Mouse (Mus musculus) activated CD4-positive, CD25-positive, alpha-beta regulatory T cell, adult 4 months (primary cell): ENCODE data around the gene Tnfrsf4. TPM values are rescaled to one million over a fixed set of nuclear protein-coding genes. Genes with fewer than 3 reads are reported as not detected.

ENCODE experiments used
- ATAC-seq: one replicate; pipeline ENCODE4 v1.8.0; 2017
- polyA plus RNA-seq, 2 experiments: library from polyadenylated mRNA; unstranded; fragments of 100-300 nt; shearing (Covaris generic); gene quantifications; one replicate each; pipeline ENCODE4 v1.2.1; 2017

Tnfrsf4 gene
- 100 to 1,000 TPM; 802 to 961 TPM for polyA plus RNA-seq

DNA sequence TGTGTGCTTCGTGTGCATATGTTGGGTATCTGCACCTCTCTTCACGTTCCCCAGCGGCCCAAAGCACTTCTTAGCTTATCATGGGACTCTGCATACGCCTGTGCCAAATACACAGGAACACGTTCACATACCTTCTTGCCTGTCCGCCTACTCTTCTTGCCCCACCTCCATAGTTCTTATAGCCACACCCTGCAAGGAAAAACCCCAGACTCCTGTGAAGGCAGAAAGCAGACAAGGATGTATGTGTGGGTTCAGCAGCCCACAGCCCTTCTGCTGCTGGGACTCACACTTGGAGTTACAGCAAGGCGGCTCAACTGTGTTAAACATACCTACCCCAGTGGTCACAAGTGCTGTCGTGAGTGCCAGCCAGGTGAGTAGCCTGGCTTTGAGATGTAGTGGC lies at the start of gene Tnfrsf4:
Tnfrsf4 (plus strand) TSS at position 207 of the 400 bp plus-strand sequence.
- ATAC-seq, result peak; percentile 87

DNA sequence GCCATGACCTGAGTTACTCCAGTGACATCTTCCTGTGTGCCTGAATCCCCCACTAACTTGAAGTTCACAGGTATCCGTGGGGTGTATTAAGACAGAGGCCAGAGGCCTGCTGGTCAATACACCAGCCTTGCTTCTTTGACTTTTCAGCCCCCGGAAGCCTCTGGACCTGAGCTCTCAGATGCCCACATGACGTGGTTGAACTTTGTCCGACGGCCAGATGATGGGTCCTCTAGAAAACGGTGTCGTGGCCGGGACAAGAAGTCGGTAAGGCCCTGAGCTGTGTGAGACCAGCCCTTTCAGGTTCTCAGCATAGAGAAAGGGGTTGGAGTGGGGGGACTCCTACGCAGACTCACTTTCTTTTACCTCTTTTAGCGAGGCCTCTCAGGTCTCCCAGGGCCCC lies 49.2 kb upstream of the Tnfrsf4 start:
- no peak for ATAC-seq

DNA sequence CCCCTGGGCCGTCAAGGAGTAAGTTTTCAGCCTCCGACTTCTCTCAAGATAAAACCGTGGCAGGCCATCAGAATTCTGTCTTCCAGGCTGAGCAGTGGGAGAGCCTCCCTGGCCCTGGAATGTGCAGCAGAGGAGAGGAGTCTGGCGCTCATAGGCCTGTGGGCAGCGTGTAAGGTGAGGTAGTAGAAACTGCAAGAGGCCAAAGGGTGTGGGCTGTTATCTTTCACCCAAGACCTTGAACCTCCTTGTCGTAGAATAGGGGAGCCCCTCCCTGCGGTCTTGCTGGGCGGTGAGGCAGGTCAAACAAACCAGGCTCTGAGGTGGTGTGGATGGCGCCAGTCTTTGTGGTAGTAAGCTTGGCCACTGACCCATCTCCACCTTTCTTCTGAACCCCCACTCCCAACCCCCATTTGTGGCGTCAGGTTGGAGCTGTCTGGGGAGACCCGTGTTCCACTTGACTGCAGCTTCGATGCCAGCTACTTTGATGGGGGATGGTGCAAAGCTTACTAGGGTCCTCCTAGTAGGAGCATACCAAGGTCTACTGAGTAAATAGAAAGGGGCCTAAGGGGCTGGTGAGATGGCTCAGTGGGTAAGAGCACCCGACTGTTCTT lies 44.5 kb upstream of the Tnfrsf4 start:
- ATAC-seq, result no peak

DNA sequence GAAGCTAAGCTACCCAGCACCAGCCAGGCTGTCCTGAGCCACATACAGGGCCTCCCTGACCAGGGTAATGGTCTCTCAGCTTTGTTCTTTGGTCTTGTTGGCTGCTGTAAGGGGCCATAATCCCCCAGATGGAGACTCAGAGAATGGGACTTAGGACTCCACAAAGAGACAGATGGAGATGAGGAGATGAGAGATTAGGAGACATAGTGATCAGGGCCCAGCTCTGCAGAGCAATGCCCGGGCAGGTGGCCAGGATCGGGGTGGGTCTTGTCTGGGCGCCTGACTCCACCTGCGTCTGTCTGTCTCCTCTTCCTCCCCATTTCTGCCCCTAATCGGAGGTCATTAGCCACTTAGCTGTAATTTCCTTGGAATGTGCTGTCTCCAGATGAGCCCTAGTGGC lies 43.4 kb upstream of the Tnfrsf4 start:
- no peak for ATAC-seq

DNA sequence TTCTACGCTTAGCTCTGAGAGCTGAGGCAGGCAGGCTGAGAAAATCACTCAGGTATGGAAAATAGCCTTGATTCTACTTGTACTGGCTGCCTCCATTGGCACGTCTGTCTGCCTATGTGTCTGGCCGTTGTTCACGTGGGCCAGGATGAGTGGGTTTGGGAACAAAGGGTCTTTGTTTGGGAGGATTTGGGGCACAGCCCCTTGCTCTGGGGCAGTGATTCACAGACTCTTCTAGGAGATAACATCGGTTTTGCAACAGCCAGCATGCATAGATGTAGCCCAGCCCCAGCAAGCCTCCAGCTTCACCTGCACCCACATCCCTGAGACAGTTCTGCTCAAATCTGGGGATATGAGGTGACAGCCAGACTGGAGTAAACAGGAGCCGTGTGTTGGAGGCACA lies 41.0 kb upstream of the Tnfrsf4 start:
- no peak for ATAC-seq

DNA sequence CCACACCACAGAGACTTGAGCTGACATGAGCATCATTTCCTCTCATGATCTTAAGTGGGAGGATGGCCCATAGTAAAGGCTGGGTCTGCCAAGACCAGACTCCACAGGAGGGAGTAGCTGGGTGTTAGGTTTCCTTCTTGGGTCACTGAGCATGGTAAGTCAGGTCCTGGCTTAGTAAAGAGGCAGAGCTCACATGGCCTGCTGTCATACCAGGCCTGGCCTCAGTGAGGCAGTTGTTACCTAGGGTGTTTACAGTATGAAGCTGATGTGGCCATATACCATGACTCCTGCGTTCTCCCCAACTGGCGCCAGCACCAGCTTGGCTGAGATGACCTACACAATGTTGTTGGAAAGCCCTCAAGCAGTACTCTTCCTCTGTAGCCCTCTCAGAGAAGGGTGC lies 40.4 kb upstream of the Tnfrsf4 start:
- ATAC-seq, result no peak

DNA sequence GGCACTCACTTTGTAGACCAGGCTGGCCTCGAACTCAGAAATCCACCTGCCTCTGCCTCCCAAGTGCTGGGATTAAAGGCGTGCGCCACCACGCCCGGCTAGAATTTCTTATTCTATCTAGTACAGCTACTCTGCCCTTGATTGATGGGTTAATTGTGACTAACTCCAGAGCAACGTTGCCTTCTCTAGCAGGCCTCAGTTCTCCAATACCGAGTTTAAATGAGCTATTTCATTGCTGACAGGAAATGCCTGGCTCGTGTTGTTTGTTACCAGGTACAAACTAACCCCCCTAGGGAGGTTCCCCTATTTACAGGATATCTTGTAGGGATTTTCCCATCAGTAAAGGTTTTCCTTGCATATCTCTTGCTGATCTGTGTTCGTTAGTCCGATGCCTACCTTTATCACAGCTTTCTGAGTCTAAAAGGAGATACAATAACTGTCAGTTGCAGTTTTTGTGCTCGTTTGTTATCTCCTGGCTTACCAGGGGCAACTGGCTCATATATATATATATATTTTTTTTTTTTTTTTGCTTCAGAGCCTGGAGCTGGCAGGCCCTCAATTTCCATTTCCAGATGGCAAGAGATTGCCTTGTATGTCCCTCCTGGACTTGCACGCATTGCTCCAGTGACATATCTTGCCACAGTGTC lies 32.1 kb upstream of the Tnfrsf4 start:
- no peak for ATAC-seq

DNA sequence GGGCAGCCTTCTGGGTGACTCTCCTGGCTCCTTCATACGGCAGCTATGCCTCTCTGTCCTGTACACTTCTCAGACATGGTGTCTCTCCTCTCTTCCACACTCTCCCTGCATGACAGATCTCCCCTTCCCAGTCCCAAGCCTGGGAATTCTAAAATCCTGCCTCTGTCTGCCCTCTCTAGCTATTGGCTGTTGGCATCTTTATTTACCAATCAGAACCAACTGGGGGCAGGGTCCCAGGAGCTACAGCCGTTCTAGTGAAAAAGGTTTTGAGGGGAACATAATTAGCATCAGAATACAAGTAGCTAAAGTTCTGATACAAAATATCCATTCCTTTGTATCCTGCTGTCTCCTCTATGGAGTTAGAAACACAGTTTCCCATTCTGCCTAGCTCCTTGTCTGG lies 29.9 kb upstream of the Tnfrsf4 start:
- ATAC-seq, result no peak

DNA sequence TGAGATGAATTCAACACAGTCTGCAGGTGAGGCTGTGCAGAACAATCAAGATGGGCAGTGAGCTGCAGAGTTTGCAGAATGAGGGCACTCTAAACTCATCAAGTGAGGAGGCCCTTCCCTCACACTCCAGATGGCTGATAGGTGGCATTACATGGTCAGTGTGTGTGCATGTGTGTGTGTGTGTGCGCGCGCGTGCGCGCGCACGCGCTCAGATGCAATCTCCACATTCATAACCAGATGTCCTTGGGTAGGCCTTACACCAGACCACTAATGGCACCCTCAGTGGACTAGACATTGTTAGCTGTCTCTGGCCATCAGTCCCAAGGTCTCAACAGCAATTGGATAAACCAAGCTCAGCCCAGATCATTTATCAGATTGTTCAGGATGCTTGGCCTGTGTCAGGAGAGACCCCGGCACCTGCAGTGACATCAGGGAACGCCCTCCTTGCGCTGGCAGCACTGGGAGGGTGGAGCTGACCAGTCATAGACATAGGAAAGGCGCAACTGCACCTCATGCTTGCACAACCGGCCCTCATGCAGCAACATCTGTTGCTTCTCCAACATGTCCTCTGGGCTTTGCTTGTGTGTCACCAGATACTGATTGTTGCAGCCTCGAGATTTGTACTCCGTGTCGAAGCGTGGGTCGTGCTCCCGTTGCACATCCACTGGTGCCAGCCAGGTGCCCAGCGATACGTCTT lies 22.3 kb upstream of the Tnfrsf4 start:
- no peak for ATAC-seq

DNA sequence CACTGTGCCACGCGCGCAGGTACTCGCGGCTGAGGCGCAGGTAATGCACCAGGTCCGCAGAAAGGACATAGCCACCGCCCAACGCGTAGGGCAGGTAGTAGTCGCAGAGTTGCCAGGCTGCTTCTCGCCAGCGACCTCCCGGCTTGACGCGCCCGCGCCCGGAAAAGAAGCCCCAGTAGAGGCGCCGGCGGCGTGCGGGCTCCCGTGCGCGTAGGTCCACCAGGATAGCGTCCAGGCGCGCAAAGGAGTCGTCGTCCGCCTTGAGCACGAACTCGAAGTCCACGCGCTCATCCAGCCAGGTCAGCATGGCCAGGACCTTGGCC lies 21.8 kb upstream of the Tnfrsf4 start:
- peak; percentile 6 for ATAC-seq

DNA sequence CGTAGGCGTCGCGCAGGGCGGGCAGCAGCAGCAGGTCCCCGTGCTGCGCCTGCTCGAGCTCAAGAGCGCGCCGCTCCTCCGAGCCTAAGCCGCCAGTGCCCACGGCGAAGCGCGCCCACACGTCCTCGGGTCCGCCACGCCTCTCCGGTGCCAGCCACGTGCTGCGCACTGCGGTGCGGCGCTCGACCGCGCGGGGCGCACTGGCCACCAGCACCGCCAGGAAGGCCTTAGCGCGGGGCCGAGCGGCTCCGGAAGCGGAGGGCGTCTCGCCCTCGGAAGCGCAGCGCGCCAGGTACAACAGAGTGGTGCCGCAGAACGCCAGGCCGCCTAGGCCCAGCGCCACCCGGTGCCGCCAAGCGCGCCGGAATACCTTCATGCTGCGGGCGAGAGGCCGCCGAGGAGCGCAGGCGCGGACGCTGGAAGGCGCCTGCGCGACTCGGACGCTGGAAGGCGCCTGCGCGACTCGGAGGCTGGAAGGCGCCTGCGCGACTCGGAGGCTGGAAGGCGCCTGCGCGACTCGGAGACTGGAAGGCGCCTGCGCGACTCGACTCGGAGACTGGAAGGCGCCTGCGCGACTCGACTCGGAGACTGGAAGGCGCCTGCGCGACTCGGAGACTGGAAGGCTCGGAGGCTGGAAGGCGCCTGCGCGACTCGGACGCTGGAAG lies 21.3 kb upstream of the Tnfrsf4 start, which contains the start of the genes B3galt6 and Sdf4:
B3galt6 (minus strand) TSS at position 409 of the 665 bp plus-strand sequence.
Sdf4 (plus strand) TSS at position 632 of the 665 bp plus-strand sequence.
- peak; percentile 76 for ATAC-seq

DNA sequence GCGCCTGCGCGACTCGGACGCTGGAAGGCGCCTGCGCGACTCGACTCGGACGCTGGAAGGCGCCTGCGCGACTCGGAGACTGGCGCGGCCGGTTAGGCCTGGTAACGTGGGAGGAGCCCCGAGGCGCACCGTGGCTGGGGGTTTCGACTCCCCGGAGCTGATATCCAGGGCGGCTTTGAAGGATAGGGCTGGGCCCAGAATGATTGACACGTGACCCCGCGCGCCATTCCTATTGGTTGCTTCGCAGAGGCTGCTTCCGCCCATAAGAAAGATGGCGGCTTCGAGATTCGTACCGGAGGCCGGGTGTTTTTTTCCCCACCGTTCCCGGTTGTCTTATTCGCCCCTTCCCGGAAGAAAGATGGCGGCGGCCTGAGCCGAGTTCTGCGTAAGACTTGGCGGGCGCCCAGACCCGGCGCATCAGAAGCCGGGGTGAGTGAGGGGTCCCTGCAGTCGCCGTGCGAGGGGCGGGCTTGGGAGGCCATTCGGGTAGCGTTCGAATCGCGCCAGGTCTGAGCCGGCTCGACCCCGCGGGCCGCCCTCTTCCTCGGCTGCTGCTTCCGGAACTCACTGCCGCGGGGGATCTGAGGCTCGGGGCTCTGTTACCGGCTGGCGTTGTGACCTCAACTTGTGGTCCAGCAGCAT lies 20.6 kb upstream of the Tnfrsf4 start:
- peak; percentile 77 for ATAC-seq

DNA sequence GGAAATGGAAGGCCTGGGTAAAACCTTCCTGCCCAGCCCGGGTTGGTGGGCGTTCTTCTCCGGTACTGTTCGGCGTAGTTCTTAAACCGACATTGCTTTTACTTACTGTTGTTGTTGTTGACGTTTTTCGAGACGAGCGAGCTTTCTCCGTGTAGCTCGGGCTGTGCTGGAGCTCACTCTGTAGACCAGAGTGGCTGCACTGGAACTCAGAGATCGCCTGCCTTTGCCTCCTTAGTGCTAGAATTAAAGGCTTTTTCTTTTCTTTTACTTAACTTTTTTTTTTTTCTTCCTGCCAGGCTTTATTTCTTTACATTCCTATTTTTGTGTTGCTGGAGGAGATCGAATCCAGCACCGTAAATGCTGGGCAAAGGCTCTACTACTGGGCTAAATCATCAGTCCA lies 20.0 kb upstream of the Tnfrsf4 start:
- ATAC-seq, result no peak

DNA sequence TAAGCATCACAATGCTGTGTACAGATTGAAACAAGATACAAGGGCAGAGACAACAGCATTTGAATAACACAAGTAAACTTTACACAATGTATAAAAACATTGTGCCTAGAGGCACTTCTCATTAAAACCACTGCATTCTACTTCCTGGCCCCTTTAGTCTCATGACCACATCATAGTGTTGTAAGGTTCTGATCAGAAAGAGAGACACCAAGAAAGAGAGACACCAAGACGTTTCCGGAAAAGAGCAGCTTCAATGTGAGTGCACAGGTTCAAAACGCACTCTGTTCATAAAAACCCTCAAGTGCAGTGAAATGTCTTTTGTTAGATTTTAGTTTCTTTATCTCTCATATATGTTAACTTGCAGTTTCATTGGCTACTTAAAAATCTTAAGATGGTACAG lies 9.5 kb upstream of the Tnfrsf4 start:
- peak; percentile 84 for ATAC-seq

DNA sequence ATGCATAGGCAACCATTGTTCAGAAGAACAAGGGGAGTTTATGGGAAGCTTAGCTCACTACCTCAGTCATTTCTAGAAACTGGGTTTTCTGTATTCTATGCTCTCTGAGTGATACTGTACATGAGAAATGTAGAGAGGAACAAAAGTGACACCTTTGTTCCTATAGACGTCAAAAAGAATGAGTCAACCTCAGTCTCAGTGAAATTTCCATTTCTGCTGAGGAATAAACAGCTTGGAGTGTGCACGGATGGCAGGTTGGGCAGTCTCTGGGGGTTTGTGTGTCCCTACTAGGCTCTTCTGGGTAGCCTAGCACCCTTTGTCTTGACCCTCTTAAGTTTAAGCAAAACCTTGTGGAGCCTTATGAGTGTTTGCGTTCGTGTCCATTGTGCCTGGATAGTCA lies 5.3 kb upstream of the Tnfrsf4 start:
- ATAC-seq, result peak; percentile 26

DNA sequence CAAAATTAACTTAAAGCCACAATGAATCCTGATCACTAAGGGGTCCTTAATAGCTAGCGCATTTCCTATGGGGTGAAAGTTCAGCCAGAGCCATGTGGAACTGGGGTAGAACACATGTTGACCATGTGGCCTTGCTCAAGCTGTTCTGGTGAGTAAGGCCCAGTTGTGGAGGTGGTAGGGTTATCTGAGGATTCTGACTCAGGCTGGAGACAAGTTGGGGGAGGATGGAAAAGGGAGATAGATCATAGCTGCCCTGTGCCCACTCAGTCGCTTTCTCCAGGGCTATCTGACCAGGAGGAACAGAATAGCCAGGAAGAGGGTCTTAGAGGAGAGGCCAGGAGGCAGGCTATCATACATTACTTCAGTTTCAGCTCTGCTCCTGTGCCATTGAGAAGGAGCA lies 793 bp downstream of the Tnfrsf4 start:
- ATAC-seq, result no peak

DNA sequence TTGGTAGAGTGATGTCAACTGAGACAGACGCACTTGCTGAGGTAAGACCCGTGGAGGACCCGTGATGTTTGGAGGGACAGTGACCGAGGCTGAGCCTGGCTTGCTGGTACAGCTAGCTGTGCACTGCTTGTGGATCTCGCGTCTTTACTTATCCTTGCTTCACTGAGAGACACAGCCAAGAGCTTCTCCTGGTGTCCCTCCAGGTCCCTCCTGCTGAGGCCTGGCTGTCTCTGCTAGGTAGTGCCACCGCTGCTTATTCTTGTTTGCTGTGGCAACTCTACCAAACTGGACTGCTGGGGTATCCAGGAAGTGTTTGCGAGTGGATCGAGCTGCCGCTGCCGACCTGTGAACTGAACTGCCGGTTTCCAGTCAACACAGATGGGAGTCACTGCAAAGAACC lies 6.1 kb downstream of the Tnfrsf4 start:
- no peak for ATAC-seq

DNA sequence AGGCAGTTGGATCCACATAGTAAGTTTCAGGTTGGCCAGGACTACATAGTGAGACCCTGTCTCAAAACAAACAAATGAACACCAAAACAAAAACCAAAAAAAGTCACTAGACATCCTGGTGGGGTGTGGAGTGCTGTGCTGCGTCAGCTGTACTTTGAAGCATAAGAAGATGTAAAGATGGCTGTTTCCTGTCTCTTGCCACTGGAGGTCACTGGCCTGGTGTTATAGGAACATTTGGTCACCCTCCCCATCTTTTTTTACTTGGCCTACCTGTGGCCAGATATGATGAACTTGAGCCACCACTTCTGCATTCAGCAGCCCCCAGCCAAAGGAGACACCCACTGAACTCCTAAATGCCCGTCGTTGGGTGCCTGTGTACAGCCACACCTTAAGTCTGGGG lies 7.7 kb downstream of the Tnfrsf4 start:
- peak; percentile 43 for ATAC-seq

DNA sequence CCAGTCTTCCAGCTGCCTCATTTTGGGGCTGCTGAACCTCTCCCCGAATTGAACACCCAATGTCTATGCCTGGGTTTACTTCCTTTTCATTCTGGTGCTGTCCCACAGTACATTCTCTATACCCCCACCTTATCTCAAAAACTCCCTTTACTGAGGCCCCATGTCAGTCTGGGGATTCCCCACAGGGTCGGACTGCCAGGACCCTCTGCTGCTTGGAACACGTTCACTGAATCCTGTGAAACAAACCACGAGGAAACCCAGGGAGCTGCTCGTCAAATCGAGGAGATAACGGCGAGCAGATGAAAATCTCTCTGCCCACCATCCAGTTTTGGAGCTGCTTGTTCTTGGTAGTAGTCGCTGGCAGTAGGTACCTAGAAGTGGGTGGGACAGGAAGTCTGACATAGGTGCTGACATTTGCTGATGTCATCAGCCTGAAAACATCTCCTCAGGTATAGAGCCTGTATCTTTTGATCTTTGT lies 8.3 kb downstream of the Tnfrsf4 start:
- peak; percentile 79 for ATAC-seq

DNA sequence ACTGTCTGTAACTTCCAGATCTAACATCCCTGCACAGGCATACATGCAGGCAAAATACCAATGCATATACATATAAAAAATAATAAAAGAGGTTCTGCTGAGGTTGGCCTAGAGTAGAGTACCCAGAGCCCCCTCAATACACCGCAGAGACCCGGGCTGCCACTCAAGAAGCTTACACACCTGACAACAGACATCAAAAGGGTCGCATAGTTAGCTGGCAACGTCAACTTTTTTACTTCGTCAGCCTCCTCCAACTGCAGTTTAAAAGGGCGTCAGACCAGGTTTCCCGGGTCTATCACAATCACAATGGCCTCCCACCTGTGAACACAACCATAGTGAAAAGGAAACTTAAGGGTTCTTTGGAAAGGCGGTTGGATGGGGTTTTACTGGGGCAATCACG lies 9.9 kb downstream of the Tnfrsf4 start:
- no peak for ATAC-seq

DNA sequence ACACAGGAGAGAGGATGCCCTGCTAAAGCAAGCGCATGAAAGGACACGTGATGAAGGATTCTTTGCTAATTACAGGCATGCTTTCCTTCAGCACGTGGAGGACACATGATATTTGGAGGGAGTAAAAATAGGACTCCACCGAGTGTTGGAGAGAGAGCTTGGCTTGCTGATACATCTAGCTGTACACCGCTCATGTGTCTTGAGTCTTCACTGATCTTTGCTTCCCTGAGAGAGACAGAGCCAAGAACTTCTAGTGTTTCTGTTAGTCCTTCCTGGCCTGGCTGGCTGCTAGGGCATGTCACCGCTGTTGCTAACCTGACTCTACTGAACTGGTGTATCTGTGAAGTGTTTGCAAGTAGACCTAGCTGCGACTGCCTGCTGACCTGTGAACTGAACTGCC lies 10.5 kb downstream of the Tnfrsf4 start:
- ATAC-seq, result no peak

DNA sequence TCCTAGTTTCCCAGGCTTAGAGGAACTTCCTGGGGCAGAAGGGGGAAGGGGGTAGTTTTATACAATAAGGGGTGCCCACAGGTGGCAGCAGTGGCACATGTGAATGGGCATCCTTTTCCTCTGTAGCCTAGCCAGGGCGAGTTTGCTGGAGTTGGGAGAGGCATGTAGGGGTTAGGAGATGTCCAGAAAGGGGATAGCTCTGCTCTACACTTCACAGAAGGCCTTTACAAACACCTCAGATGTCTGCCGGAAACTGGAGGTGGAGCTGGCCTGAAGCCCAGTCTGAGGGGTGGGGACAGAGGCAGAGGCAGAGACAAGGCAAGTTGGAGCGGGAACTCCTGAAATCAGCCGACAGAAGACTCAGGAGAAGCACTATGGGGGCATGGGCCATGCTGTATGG lies 12.4 kb downstream of the Tnfrsf4 start, which contains the start of gene Tnfrsf18:
Tnfrsf18 (plus strand) TSS at position 152 of the 400 bp plus-strand sequence.
- ATAC-seq, result no peak

DNA sequence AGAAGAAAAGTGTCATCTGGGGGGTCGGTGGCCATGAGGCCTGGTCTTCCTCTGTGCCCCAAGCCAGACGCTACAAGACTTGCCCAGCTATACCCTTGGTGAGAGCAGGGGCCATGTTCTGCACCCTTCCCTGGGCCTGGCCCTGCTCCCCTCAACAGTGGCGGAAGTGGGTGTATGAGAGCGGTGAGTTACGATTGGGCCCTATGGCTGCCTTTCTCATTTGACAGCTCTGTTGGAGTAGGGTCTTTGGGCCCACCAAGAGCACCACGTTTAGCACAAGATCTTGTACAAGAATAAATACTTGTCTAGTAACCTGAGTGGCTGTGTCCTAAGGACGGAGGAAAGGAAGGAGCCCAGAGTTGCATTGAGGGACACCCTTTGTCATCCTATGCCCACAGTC lies 14.9 kb downstream of the Tnfrsf4 start:
- no peak for ATAC-seq
